Mouse (Mus musculus) leukemia stem cell, adult 10-12 weeks (primary cell): ENCODE measurements around the gene 6430548M08Rik. TPM values are rescaled to one million over a fixed set of nuclear protein-coding genes. Genes with fewer than 3 reads are reported as not detected.

Source experiments
- polyA plus RNA-seq: library from polyadenylated mRNA; stranded (reverse); fragments of >175 nt; gene quantifications from 2 replicates; pipeline ENCODE4 v1.2.3, GENCODE M21; 2012; ENCODE audit warnings: low replicate concordance

6430548M08Rik gene
- 2.2 and 5.1 TPM in 2 replicates for polyA plus RNA-seq

GRCm38 (mm10) chr8:120113758-120114255 is at the start of gene 6430548M08Rik:
Gene 6430548M08Rik, plus strand, starts transcription at chr8:120114152.

DNA sequence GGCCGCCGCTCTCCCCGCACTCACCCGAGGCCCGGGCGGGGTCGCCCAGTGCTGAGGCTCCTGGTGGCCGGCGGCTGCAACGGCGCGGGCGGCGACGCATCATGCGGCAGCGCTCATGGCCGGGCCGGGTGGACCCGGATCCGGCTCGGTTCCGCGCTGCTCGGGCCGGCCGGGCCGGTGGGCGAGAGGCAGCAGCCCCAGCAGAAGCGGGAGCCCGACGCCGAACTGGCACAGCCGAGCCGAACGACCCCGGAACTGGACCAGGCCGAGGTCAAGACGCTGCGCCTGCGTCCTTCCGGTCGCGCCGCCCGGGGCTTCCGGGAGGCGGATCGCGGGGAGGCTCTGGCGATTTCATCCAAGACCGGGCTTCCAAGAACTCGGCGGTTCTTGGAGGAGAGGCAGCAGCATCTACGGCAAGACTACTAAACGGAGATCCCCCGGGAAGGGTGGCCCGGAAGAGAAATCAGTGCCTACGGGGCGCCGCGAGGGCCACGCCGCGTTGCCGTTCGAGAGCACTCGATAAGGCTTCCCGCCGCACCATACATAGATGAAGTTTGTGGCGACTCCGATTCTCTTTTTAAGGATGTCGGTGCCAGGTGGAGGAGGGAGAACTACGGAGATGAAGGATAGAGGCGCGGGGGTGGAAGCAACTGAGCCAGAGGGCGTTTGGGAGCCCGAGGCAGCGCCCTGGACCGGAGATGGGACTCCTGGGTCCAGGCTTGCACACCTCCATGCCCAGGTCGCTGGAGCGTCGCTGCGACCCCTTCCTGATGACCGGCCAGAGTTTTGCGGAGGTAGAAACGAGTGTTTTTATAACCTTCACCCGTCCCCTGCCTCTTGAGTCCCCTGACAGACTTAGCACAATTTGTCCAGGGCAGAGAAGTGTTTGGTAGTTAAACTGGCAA is 12.6 kb upstream of the 6430548M08Rik start, which contains the start of gene Zdhhc7:
Gene Zdhhc7, minus strand, starts transcription at position 415 of the 905 bp plus-strand sequence.

DNA sequence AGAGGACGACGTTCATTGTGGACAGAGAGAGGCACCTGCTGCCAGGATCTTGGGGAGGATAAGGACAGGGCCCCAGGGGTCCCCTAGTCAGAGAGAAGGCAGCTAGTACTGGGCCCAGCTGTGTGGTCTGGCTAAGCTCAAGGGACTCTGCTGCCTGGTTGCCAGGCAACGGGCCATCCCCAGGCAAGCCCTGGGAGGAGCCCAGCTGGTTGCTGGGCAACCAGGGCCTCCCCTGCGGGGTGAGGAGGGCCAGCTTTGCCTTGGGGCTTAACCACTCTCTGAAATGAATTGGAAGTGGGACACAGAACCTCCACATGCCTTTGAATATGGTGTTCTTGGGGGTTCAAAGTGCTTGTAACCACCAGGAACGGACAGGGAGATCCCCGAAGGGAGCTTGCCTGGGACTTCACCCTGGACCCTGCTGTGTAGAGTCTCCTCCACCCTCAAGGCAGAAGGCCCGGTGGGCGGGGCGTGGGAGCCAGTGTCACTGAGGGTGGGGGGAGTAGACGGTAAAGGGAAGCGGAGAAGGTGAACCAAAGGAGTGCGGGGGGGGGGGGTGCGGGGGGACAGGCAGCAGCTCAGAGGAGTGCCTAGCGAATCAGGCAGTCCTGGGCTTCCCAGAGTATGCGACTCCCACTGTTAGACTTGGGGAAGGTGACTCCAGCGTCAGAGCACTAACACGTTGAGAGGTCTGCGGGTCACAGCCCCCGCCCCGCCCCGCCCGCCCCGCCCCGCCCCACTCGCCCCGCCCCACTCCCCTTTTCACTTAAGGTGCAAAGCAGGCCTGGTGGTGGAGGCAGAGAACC is 63.6 kb downstream of the 6430548M08Rik start, which contains the start of gene Fam92b:
Gene Fam92b, minus strand, starts transcription at position 149 of the 806 bp plus-strand sequence.

Other genes with a start within 250 kb of the 6430548M08Rik start
- 62.5 and 64.6 TPM in 2 replicates for gene Usp10, start 203.8 kb upstream of the 6430548M08Rik start, polyA plus RNA-seq
- gene Gm20388, start 203.3 kb upstream of the 6430548M08Rik start, polyA plus RNA-seq: 25.9 and 45.1 TPM in 2 replicates
- 0.92 and 1.6 TPM in 2 replicates for gene Crispld2, start 121.7 kb upstream of the 6430548M08Rik start, polyA plus RNA-seq
- 27.0 and 42.0 TPM in 2 replicates for gene Zdhhc7, start 12.7 kb upstream of the 6430548M08Rik start, polyA plus RNA-seq
- not detected in 2 replicates for gene Fam92b, start 63.3 kb downstream of the 6430548M08Rik start, polyA plus RNA-seq
- 224 and 276 TPM in 2 replicates for gene Gse1, start 114.3 kb downstream of the 6430548M08Rik start, polyA plus RNA-seq